Mouse (Mus musculus) lung, postnatal 25 days (tissue): ENCODE measurements at regions not wholly inside any gene's neighbourhood (a gene's known extent, or its start where the extent isn't known, plus 50 kb on each side); places are given as distances from the start of the nearest gene placed in this dataset.
"Not testable (repeated sequence)": the region's sequence is repeated elsewhere in the genome, so short reads cannot be mapped to it uniquely, and the experiment has no call there.

ENCODE experiments used
- DNase-seq: peaks from one replicate; pipeline ENCODE4 v3.0.0; 2022; ENCODE audit warnings: low spot score

DNA sequence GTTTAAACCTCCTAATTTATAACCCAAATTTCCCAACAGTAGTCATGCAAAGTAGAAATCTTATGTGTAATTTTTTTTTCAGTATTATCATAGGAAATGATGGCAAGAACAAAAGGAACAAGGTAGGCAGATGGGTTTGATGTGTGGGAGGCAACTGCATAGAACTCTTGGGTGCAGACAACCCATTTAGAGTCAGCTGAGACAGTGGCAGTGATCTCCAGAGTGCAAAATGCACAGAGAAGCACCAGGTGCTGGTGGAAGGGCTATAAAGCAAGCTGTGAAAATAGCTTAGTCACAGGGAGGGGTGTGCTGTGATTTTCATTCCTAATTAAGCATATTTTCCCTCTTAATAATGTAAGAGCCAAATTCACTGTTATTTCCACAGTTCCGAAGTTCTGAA lies 130.5 kb downstream of the Car2 start:
- no peak for DNase-seq

DNA sequence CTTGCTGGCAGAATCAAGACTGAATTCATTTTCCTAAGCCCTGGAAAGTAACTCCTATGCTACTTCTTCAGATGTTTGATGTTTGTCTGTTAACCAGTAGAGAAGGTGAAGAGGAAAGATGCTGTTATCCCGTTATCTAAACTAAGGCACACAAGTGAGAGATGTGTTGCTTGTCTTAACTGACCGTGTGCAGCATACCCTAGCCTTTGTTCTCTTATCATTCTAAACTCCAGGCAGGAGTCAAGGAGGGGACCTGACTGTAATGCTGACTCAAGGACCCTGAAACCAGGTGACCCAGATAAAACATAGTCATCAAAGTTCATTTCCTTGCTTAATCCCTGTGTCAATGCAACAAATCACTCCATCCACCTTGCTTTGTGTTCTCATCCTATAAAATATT lies 136.7 kb downstream of the Car2 start:
- no peak for DNase-seq

DNA sequence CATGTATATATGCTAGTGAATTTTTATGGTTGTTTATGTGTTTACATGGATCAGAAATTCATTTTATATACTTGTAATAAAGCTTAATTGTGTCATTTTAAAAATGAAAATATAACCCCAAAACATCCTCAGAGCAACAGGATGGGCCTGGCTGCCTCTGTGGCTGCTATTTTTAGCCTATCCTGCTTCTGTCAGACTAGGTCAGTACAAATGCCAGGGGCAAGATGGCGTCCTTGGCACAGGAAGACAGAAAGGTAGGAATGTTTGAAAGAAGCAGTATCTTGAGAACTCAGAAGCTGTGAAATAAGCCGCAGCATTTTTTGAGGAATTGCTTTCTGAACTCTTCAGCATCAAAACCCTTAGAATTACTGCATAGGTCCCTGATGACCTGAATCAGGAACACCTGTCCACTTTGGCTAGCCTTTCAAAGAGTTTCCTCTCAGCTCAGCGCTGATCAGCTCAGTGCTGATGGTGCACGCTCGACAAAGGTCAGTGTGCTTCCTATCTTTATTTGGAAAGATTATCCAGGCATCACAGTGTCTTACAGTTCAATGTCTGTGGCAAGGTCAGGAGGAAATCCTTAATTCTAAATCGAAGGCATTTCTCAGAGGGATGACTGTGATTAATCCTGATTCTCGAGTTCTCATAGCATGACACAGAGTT lies 154.9 kb downstream of the Car2 start:
- no peak for DNase-seq

- DNase-seq = no peak
Observed at GRCm38 (mm10) chr3:15053968-15054367, 167.9 kb downstream of the Car2 start.

GRCm38 (mm10) chr3:15055516-15056256 lies 169.6 kb downstream of the Car2 start:
- not testable (repeated sequence) for DNase-seq

DNA sequence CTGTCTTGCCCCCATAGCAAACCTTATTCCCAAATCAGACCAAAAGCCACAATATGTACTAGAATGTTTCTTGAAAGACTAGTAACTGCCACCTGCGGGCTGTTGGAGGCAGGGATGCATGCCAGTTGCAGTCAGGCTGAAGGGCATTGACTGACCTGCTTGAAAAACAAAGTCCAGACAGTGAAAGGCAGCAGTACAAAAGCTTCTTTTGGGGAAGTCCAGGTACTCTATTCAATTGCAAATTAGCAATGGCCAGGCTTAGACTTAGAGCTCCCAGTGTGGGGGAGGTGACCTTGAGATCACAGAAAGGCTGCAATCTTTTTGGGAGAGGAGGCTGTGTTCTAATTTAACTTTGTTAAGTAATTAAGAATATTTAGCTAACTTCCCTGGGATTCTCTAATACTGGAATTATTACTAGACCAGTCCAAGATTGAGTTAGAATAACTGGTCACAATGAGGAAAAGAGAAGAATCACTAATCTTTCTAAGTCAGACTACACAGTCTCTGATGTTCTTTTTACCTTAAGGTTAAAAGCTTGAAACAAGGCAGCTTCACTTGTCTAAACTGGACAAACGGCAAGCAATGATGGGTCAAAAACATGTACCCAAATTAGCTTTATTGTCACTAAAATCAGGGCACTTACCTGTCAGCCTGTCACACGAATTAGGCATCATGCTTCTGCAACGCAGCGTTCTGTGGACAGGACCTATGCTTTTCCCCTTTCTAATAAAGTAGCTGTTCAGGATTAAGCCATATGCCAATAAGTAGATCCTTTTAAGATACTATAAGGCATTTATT lies 170.9 kb downstream of the Car2 start:
- not testable (repeated sequence) for DNase-seq

GRCm38 (mm10) chr3:15065681-15066080 lies 179.6 kb downstream of the Car2 start:
- DNase-seq = no peak

DNA sequence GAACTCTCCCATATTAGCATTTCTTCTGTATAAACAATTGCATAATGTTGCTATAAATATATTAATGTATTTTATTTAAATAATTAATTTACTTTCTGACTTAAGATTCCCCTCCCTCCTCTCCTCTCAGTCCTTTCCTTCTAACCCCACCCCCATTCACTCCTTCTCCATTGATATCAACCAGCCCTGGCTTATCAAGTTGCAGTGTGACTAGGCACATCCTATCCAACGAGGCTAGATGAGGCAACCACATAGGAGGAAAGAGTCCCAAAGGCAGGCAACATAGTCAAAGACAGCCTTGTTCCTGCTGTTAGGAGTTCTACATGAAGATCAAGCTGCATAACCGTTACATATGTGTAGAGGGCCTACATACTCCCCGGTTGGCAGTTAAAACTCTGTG lies 182.2 kb downstream of the Car2 start:
- no peak for DNase-seq

- DNase-seq = no peak
Observed at GRCm38 (mm10) chr3:15071030-15071883, 185.2 kb downstream of the Car2 start.

DNA sequence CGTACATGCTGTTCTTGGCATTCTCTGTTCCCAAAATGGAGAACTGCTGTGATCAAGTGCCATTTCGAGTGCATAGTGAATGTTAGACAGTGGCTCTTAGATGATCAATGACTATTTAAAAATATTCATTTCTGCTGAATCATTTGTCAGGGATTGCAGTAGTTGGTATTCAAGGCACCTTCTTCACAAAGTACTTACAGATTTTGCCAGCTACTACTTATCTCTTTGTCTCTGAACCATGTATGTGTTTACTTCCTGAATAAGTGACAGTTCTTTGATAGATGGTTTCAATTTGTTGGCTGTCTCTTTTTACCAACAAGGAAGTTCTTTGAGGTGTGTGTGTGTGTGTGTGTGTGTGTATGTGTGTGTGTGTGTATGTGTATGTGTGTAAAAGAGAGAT lies 187.3 kb downstream of the Car2 start:
- no peak for DNase-seq

DNA sequence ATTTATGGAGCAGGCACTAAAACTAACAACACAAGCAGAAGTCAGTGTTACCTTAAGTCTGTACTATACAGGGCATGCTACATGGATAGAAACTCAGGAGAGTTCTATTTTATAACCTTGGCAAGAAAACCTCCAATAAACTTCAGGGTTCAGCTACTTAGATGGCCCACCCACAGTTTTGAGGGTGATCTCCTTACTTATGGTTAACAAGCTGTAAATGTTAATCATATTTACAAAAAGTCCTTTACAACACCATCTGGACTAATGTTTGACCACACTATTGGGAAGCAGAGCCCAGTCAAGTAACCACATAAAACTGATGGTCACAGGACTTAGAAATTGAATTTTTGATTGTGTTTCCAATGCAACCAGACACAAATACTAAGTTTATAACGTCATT lies 187.8 kb downstream of the Car2 start:
- DNase-seq = no peak

GRCm38 (mm10) chr3:15074949-15075348 lies 188.9 kb downstream of the Car2 start:
- no peak for DNase-seq

DNA sequence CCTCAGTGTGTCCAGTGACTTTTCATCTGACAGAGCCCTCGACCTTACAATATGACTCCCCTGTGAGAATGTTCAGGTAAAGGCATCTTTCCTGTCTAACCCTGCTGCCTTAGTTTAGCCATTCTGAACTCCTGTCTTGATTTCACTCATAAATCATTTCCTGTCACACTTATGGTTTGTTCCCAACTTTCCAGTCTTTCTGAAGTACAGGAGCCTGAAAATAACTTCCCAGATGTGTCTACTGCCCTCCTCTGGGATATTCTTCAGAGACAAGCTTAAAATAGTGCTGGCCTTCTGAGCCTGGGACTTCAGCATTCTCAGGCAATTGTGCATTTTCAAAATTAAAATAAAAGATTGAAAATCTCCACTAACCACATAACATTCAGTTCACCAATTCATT lies 204.1 kb downstream of the Car2 start:
- no peak for DNase-seq

GRCm38 (mm10) chr3:15098206-15098817 lies 212.2 kb downstream of the Car2 start:
- no peak for DNase-seq

DNA sequence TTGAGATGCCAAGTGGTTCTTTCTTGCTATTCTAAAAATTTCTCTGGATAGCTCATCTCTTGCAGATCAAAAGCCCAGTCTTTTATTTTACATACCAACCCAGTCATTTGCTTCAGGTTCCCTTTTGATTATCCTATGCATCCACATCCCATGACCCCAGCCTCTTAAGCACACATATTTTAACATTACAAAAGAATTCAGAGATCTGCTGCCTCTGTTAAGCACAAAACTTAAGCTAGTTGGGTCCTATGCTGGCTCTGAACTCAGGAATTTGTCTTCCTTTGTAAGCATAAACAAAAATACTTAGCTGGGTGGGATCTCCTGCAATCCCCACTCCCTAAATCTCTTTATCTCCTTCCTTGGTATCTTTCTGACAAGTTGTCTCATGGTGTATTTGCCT lies 212.9 kb downstream of the Car2 start:
- no peak for DNase-seq

DNA sequence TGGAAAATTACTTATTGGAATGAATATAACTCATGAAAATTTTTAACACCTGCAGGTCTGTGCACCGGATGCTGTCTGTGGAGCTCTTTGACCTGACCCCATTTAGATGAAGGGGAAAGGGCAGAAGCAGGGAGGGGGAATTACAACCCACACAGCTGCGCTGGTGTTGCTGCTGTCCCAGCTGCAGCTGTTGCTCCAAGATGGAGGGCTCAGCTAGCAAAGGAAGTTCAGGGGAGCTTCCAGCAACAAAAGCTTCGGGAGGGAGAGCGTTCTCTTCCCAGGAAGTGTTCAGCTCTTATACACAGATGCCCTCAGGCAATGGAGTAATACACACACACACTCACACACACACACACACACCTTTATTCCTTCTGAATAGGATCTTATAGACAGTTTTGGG lies 219.6 kb downstream of the Car2 start:
- DNase-seq = no peak

DNA sequence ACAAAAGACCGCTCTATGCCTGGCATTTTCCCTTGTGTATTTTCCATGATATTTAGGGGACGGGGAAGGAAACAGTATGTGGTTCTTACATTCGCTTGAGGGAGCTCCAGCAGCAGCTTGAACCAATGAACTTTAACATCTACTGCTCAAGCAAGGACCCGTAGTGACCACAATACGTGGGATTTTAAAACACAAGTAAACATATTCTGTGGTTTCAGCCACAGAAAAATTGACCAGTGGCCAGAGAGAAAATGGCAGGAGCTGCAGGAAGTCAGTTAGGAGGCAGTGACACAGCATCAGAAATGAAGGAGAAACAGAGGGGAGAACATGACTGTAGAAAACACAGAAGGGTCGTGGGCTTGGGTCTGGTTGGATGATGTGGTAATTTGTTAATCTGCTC lies 220.2 kb downstream of the Car2 start:
- DNase-seq = no peak

DNA sequence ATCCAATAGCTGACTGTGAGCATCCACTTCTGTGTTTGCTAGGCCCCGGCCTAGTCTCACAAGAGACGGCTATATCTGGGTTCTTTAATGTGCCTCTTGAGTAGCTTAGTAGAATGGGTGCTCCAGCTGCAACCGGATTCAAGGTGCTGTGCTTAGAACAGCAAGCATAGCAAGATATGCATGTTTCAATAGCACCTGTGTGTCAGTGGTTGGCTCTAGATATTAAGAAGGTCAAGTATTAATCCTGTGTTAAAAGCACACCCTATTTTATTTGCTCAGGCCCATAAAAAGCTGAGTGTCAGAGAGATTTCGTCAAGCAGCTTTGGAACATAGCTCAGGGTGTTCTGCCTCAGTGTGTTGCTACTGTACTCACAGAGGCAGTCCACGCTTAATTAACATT lies 221.2 kb downstream of the Car2 start:
- DNase-seq = no peak

DNA sequence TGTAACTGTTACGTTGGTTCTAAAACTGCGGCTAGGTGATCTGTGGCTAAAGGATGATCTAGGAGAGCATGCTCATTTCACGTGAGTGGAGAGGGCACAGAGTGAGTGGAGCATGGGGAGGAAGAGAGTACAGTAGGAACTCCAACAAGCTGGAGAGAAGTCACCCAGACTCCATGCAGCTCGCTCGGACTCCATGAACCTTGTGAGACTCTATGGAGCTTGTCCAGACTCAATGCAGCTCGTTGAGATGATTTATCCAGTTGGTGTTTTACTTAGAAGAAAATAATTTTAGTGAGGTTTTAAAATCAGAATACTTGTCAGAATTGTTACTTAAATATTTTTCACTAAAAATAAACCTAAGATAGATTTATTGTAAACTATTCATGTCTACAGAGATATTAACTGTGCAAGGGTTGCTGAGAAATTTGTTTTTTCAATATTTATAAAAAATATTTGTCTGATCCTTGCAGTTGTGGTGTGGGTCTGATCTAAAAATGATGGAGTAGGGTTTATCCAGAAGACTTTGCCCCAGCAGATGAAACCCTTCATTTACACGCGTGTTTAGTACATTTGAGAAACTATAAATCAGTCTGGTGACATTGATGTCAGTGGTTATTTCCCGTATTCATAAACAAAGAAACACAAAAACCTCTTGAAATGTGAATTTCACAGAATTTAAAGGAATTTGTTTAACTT lies 222.3 kb downstream of the Car2 start:
- DNase-seq = no peak

GRCm38 (mm10) chr3:15110037-15110748 lies 221.9 kb downstream of the Gm9733 start:
- no peak for DNase-seq
